Mouse (Mus musculus) G1E (cell line): ENCODE data around the gene Zswim4.

Experiments used
- CTCF ChIP-seq: IDR thresholded peaks from 2 replicates; pipeline ENCODE4 v1.5.1; 2012; ENCODE audit warnings: low read depth, low read length, inconsistent platforms, mixed read lengths
- GATA1 ChIP-seq: IDR thresholded peaks from 2 replicates; pipeline ENCODE4 v1.6.1; 2012; ENCODE audit warnings: borderline replicate concordance, low read length, inconsistent platforms, mixed read lengths
- GATA2 ChIP-seq: IDR thresholded peaks from 2 replicates; pipeline ENCODE4 v1.6.1; 2012; ENCODE audit warnings: low read depth, low read length, inconsistent platforms, borderline replicate concordance
- POLR2AphosphoS5 ChIP-seq: IDR thresholded peaks from 2 replicates; pipeline ENCODE4 v1.6.1; 2012; ENCODE audit warnings: low read depth, low read length, inconsistent platforms; ENCODE audit not compliant: insufficient replicate concordance
- TAL1 ChIP-seq: conservative IDR thresholded peaks from 2 replicates; pipeline ENCODE4 v1.6.1; 2012; ENCODE audit warnings: low read depth, low read length, inconsistent platforms, mixed read lengths

- TF ChIP-seq GATA1 = no peak
- no peak for TF ChIP-seq CTCF
- TF ChIP-seq TAL1 = no peak
- TF ChIP-seq GATA2 = no peak
- TF ChIP-seq POLR2AphosphoS5 = no peak
Observed at GRCm38 (mm10) chr8:84182833-84183232, 54.0 kb downstream of the Zswim4 start.
